Mouse (Mus musculus): ENCODE measurements around the gene Rabgef1. TPM values are rescaled to one million over a fixed set of nuclear protein-coding genes. Genes with fewer than 3 reads are reported as not detected.
"Not testable (repeated sequence)": the region's sequence is repeated elsewhere in the genome, so short reads cannot be mapped to it uniquely, and the experiment has no call there.

The Rabgef1 gene
- polyA plus RNA-seq, 1 experiment from 2014 or later, result 26.8 TPM

GRCm38 (mm10) chr5:130241426-130241825 is 69.8 kb downstream of the Rabgef1 start:
- ATAC-seq (ENCODE audit: insufficient number of reproducible peaks, insufficient read depth, low FRiP score, low TSS enrichment, low read depth), result no peak

GRCm38 (mm10) chr5:130247823-130248222 is 76.2 kb downstream of the Rabgef1 start:
- ATAC-seq (ENCODE audit: insufficient number of reproducible peaks, insufficient read depth, low FRiP score, low TSS enrichment, low read depth), result no peak
- Histone ChIP-seq H3K4me3 (replicated peaks) (no peak overlapping the region), H3K4me2 (no peak overlapping the region), H3K9ac (replicated peaks) (no peak overlapping the region), H3K27ac (no peak overlapping the region), H3K9me3 (no peaks in the 10 kb centered on the region), H3K4me1 (replicated peaks) (no peaks in the 10 kb centered on the region), H3K27me3 (no peaks in the 10 kb centered on the region), H3K36me3 (peaks cover 96% of the 10 kb centered on the region)
- WGBS, result 88% methylated on average over 5 of the region's 5 CpGs

More at GRCm38 (mm10) chr5:130241426-130241825, 69.8 kb downstream of the Rabgef1 start:
- Histone ChIP-seq H3K27me3 (no peaks in the 10 kb centered on the region), H3K9me3 (no peaks in the 10 kb centered on the region), H3K4me2 (no peak overlapping the region), H3K27ac (no peak overlapping the region), H3K4me1 (replicated peaks) (no peaks in the 10 kb centered on the region), H3K4me3 (replicated peaks) (no peak overlapping the region), H3K36me3 (peaks cover 99% of the 10 kb centered on the region), H3K9ac (replicated peaks) (no peak overlapping the region)
- 93% methylated on average over 12 of the region's 12 CpGs for WGBS

GRCm38 (mm10) chr5:130254164-130255016 is 82.8 kb downstream of the Rabgef1 start:
- WGBS, result 14% methylated on average over 19 of the region's 19 CpGs

GRCm38 (mm10) chr5:130255017-130255720 is 83.6 kb downstream of the Rabgef1 start, which contains the start of the genes Sbds and Tyw1:
Gene Sbds (minus strand): TSS chr5:130255530.
Gene Tyw1 (plus strand): TSS chr5:130255619.
- under 1% methylated on average over 52 of the region's 52 CpGs for WGBS
- H3K4me2 ChIP-seq, result peak within 1 kb of the TSS; percentile 66

More at GRCm38 (mm10) chr5:130254164-130255016, 82.8 kb downstream of the Rabgef1 start:
- H3K27me3 ChIP-seq, result no peaks in the 10 kb centered on the region
- H3K9ac ChIP-seq (replicated peaks), result peak overlapping the region; percentile 79
- peak overlapping the region; percentile 76 for H3K27ac ChIP-seq
- H3K4me1 ChIP-seq (replicated peaks), result peaks cover 13% of the 10 kb centered on the region
- no peak for ATAC-seq (ENCODE audit: insufficient number of reproducible peaks, insufficient read depth, low FRiP score, low TSS enrichment, low read depth)
- H3K36me3 ChIP-seq, result peaks cover 46% of the 10 kb centered on the region
- no peaks in the 10 kb centered on the region for H3K9me3 ChIP-seq
- H3K4me2 ChIP-seq, result peak overlapping the region; percentile 66
- H3K4me3 ChIP-seq (replicated peaks), result peak overlapping the region; percentile 71

GRCm38 (mm10) chr5:130255799-130256525 is 84.4 kb downstream of the Rabgef1 start:
- peak overlapping the region; percentile 71 for H3K4me3 ChIP-seq (replicated peaks)
- H3K27ac ChIP-seq, result 0 out of 2 replicates have a peak overlapping the region, but pooled peaks have one; percentile 50
- peak overlapping the region; percentile 66 for H3K4me2 ChIP-seq
- H3K9me3 ChIP-seq; H3K27me3 ChIP-seq; H3K9ac ChIP-seq (replicated peaks): not testable (repeated sequence)
- WGBS, result 24% methylated on average over 20 of the region's 20 CpGs
- H3K36me3 ChIP-seq, result peaks cover 39% of the 10 kb centered on the region
- 0 out of 2 replicates have a peak, but pooled peaks have one; percentile 13 for ATAC-seq (ENCODE audit: insufficient number of reproducible peaks, insufficient read depth, low FRiP score, low TSS enrichment, low read depth)
- H3K4me1 ChIP-seq (replicated peaks), result peaks cover 13% of the 10 kb centered on the region

More at GRCm38 (mm10) chr5:130255017-130255720, 83.6 kb downstream of the Rabgef1 start, which contains the start of the genes Sbds and Tyw1:
- Histone ChIP-seq H3K4me3 (replicated peaks) (peak within 1 kb of the TSS; percentile 71), H3K27me3 (no peaks in the 10 kb centered on the region), H3K9ac (replicated peaks) (peak within 1 kb of the TSS; percentile 79), H3K27ac (peak within 1 kb of the TSS; percentile 76), H3K36me3 (peaks cover 44% of the 10 kb centered on the region), H3K9me3 (no peaks in the 10 kb centered on the region), H3K4me1 (replicated peaks) (peaks cover 13% of the 10 kb centered on the region)
- peak; percentile 83 for ATAC-seq (ENCODE audit: insufficient number of reproducible peaks, insufficient read depth, low FRiP score, low TSS enrichment, low read depth)

GRCm38 (mm10) chr5:130256678-130257271 is 85.2 kb downstream of the Rabgef1 start:
- Histone ChIP-seq H3K9ac (replicated peaks) (peak overlapping the region; percentile 70), H3K4me1 (replicated peaks) (peaks cover 13% of the 10 kb centered on the region), H3K4me3 (replicated peaks) (peak overlapping the region; percentile 68), H3K27ac (peak overlapping the region; percentile 79), H3K36me3 (peaks cover 31% of the 10 kb centered on the region), H3K4me2 (peak overlapping the region; percentile 68), H3K9me3 (no peaks in the 10 kb centered on the region), H3K27me3 (no peaks in the 10 kb centered on the region)
- WGBS, result 1% methylated on average over 25 of the region's 25 CpGs
- ATAC-seq (ENCODE audit: insufficient number of reproducible peaks, insufficient read depth, low FRiP score, low TSS enrichment, low read depth), result peak; percentile 93

GRCm38 (mm10) chr5:130257303-130257702 is 85.7 kb downstream of the Rabgef1 start:
- H3K4me1 ChIP-seq (replicated peaks), result peaks cover 13% of the 10 kb centered on the region
- no peaks in the 10 kb centered on the region for H3K27me3 ChIP-seq
- peak overlapping the region; percentile 68 for H3K4me3 ChIP-seq (replicated peaks)
- no peak for ATAC-seq (ENCODE audit: insufficient number of reproducible peaks, insufficient read depth, low FRiP score, low TSS enrichment, low read depth)
- H3K9me3 ChIP-seq, result no peaks in the 10 kb centered on the region
- WGBS, result 12% methylated on average over 8 of the region's 8 CpGs
- H3K9ac ChIP-seq (replicated peaks), result peak overlapping the region; percentile 70
- H3K4me2 ChIP-seq, result peak overlapping the region; percentile 68
- peak overlapping the region; percentile 79; the same call in 1 of the 2 replicates for H3K27ac ChIP-seq
- peaks cover 30% of the 10 kb centered on the region for H3K36me3 ChIP-seq

GRCm38 (mm10) chr5:130263454-130263853 is 91.9 kb downstream of the Rabgef1 start:
- peaks cover 70% of the 10 kb centered on the region for H3K36me3 ChIP-seq
- 79% methylated on average over 11 of the region's 11 CpGs for WGBS

More at GRCm38 (mm10) chr5:130263454-130263853, 91.9 kb downstream of the Rabgef1 start:
- no peak overlapping the region for H3K4me3 ChIP-seq (replicated peaks)
- no peak overlapping the region for H3K9ac ChIP-seq (replicated peaks)
- H3K9me3 ChIP-seq, result no peaks in the 10 kb centered on the region
- no peaks in the 10 kb centered on the region for H3K27me3 ChIP-seq
- H3K4me1 ChIP-seq (replicated peaks), result no peaks in the 10 kb centered on the region
- H3K27ac ChIP-seq, result no peak overlapping the region
- no peak overlapping the region for H3K4me2 ChIP-seq
- no peak for ATAC-seq (ENCODE audit: insufficient number of reproducible peaks, insufficient read depth, low FRiP score, low TSS enrichment, low read depth)
